Mouse (Mus musculus): ENCODE results near the gene Tes3-ps.

- TF ChIP-seq POLR2A (IDR thresholded peaks at IDR 0.05; ENCODE audit: borderline replicate concordance, insufficient read depth, low read length), result no peak
- no peak for TF ChIP-seq CTCF (IDR thresholded peaks at IDR 0.05; ENCODE audit: borderline replicate concordance, insufficient read depth, low read depth, low read length)
Observed at GRCm38 (mm10) chr13:49465875-49466274, 27.2 kb upstream of the Tes3-ps start.

Data from cerebellum, adult 2 months (tissue).